Mouse (Mus musculus): ENCODE data around the gene N4bp1. TPM values are rescaled to one million over a fixed set of nuclear protein-coding genes. Genes with fewer than 3 reads are reported as not detected.

Gene N4bp1
- polyA plus RNA-seq, 1 experiment from 2014 or later, result 11.3 TPM

DNA sequence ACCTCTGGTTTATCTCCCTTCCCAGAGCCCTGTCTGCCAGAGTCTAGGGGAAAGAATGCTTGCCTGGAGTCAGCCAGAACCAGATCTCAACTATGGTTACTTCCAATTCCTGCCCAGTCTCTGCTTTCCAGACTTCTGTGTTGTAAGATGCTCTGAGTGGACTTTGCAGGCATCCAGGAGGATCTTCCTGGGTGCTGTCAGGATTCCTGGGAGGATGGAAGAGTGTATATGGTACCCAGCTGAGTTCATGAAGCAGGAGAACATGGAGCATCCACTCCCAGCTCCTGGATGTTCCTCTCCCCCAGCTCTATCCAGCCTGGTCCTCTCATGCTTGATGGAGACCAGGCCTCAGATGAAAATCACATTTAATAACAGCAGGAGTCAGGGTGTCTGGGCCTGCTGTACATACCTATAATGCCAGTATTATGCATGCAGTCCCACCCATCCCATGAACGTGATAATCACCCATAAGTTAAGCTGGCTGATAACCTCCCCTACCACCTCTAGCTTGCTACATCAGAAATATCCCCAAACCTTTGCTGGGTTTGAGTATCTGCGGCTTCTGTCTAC is 64.8 kb downstream of the N4bp1 start:
- no peaks in the 10 kb centered on the region for H3K4me1 ChIP-seq (replicated peaks; ENCODE audit: control insufficient read depth, insufficient read depth, low read length)
- H3K36me3 ChIP-seq (ENCODE audit: control insufficient read depth, insufficient read depth, low read length), result no peaks in the 10 kb centered on the region
- H3K27ac ChIP-seq (ENCODE audit: low read depth, low read length), result no peak overlapping the region
- no peak overlapping the region for H3K9ac ChIP-seq (ENCODE audit: low read length)
- H3K27me3 ChIP-seq (ENCODE audit: control insufficient read depth, insufficient read depth, low read length), result no peaks in the 10 kb centered on the region
- no peak overlapping the region for H3K4me2 ChIP-seq (ENCODE audit: low read depth, low read length, severe bottlenecking)
- DNase-seq (ENCODE audit: low spot score), result no peak
- H3K4me3 ChIP-seq (ENCODE audit: low read depth, low read length), result no peak overlapping the region
- no peaks in the 10 kb centered on the region for H3K9me3 ChIP-seq (ENCODE audit: control insufficient read depth, low read length)
- ATAC-seq (replicated peaks; ENCODE audit: low FRiP score), result no peak
- WGBS, result 71% methylated on average over 2 of the region's 2 CpGs

DNA sequence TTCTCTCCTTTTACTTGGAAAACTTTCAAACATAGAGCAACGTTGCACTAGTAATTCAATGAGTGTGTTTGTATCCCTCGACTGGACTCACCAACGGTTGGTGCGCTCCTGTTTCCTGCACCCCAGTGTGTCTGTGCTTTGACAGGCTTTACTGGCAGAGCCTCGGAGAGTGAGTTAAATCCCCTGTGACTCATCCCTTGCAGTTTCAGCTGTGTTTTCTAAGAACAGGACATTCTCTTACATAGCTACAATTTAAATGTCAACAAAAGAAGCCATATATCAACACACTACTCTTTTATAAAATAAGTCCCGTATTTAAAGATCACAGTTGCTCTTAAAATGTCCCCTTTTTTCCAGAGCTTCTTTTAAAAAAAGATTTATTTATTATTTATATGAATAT is 65.6 kb downstream of the N4bp1 start:
- 63% methylated on average over 6 of the region's 6 CpGs for WGBS
- no peak overlapping the region for H3K27ac ChIP-seq (ENCODE audit: low read depth, low read length)
- no peaks in the 10 kb centered on the region for H3K36me3 ChIP-seq (ENCODE audit: control insufficient read depth, insufficient read depth, low read length)
- H3K9me3 ChIP-seq (ENCODE audit: control insufficient read depth, low read length), result no peaks in the 10 kb centered on the region
- H3K27me3 ChIP-seq (ENCODE audit: control insufficient read depth, insufficient read depth, low read length), result no peaks in the 10 kb centered on the region
- H3K4me1 ChIP-seq (replicated peaks; ENCODE audit: control insufficient read depth, insufficient read depth, low read length), result no peaks in the 10 kb centered on the region
- ATAC-seq (replicated peaks; ENCODE audit: low FRiP score) (no peak), DNase-seq (ENCODE audit: low spot score) (no peak)
- H3K4me3 ChIP-seq (ENCODE audit: low read depth, low read length), result no peak overlapping the region
- H3K9ac ChIP-seq (ENCODE audit: low read length), result no peak overlapping the region
- H3K4me2 ChIP-seq (ENCODE audit: low read depth, low read length, severe bottlenecking), result no peak overlapping the region

DNA sequence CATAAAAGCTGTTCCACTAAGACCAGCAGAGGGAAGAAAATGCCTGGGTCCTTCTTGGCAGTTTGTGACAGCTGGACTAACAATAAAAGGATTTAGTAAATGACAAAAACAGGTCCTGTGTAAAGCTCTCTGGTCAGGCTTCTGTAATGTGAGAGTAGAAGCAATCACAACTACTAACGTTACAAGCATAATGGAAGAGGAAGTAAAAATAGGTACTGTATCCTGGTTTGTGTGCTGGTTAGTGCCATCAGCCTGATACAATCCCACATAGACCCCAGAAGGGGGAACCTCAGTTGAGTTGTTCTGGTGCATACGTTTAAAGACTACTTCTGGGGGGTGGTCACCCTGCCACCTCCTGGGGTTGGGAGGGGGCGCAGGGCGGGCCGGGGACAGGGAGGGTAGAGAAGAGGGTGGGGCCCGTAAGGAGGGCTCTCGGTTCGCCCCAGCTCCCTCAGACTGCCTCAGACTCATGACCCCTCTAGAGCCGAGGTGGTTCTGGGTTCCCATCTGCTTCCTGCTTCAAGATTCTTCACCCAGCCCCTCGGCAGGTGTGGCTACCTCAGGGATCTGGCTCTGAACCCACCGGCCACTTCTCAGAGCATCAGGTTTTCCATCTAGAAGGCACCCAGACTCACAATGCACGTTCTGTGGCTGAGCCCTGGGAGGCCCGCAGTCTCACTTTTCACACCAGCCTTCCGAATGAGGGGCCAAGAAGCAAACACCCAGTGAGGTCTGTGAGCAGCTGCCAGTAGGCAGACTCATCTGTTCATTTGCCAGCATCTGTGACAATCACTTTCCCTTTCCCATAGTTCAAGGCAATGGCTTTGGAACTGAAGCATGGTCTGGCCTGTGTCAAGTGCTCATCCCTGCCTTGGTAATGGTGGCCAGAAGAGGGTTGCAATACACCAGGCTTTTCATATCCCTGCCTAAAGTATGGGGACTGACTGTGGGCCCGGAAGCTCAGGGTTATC is 75.8 kb downstream of the N4bp1 start:
- Histone ChIP-seq H3K4me1 (replicated peaks; ENCODE audit: control insufficient read depth, insufficient read depth, low read length) (no peaks in the 10 kb centered on the region), H3K4me2 (ENCODE audit: low read depth, low read length, severe bottlenecking) (no peak overlapping the region), H3K27ac (ENCODE audit: low read depth, low read length) (no peak overlapping the region), H3K4me3 (ENCODE audit: low read depth, low read length) (no peak overlapping the region), H3K27me3 (ENCODE audit: control insufficient read depth, insufficient read depth, low read length) (no peaks in the 10 kb centered on the region), H3K36me3 (ENCODE audit: control insufficient read depth, insufficient read depth, low read length) (no peaks in the 10 kb centered on the region), H3K9ac (ENCODE audit: low read length) (no peak overlapping the region), H3K9me3 (ENCODE audit: control insufficient read depth, low read length) (no peaks in the 10 kb centered on the region)
- DNase-seq (ENCODE audit: low spot score) (no peak), ATAC-seq (replicated peaks; ENCODE audit: low FRiP score) (no peak)
- 84% methylated on average over 15 of the region's 15 CpGs for WGBS

DNA sequence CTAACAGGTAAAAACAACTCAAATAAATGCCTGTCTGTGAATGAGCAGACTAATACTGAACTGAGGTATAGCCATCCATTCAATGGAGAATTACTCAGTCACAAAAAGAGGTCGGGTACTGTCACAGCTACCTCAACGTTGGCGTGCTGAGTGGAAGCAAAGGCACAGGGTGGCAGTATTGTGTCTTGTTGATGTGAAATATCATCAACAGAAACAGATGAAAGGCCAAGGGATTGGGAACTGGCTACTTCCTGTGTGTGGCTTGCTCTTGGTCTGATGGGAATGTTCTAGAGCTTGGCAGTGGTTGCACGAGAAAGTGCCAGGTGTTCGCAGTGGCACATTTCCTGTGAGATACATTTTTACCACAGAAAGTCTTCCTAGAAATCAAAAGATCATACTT is 76.8 kb downstream of the N4bp1 start:
- Histone ChIP-seq H3K36me3 (ENCODE audit: control insufficient read depth, insufficient read depth, low read length) (no peaks in the 10 kb centered on the region), H3K4me1 (replicated peaks; ENCODE audit: control insufficient read depth, insufficient read depth, low read length) (no peaks in the 10 kb centered on the region), H3K9ac (ENCODE audit: low read length) (no peak overlapping the region), H3K4me3 (ENCODE audit: low read depth, low read length) (no peak overlapping the region), H3K27me3 (ENCODE audit: control insufficient read depth, insufficient read depth, low read length) (no peaks in the 10 kb centered on the region), H3K4me2 (ENCODE audit: low read depth, low read length, severe bottlenecking) (no peak overlapping the region), H3K27ac (ENCODE audit: low read depth, low read length) (no peak overlapping the region), H3K9me3 (ENCODE audit: control insufficient read depth, low read length) (no peaks in the 10 kb centered on the region)
- 86% methylated on average over 5 of the region's 5 CpGs for WGBS
- no peak for DNase-seq (ENCODE audit: low spot score)
- ATAC-seq (replicated peaks; ENCODE audit: low FRiP score), result no peak

DNA sequence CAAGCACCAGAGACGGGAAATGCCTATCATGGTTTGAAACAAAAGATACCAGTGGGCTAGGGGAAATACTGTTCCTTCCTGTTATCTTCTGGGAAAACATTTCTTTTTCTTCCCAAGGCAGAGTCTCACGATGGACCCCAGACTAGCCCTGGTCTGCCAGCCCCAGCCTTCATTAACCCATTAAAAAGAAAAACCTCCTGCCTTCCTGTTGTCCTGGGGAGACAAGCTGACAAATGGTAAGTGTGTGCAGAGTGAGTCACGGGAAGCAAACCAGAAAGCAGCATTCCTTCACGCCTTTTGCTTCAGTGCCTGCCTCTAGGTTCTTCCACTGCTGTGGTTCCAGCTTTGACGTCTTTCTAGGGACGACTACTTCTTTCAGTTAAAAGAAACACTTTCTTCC is 83.1 kb downstream of the N4bp1 start:
- no peak for ATAC-seq (replicated peaks; ENCODE audit: low FRiP score)
- no peak overlapping the region for H3K4me3 ChIP-seq (ENCODE audit: low read depth, low read length)
- WGBS, result 65% methylated on average over 6 of the region's 6 CpGs

DNA sequence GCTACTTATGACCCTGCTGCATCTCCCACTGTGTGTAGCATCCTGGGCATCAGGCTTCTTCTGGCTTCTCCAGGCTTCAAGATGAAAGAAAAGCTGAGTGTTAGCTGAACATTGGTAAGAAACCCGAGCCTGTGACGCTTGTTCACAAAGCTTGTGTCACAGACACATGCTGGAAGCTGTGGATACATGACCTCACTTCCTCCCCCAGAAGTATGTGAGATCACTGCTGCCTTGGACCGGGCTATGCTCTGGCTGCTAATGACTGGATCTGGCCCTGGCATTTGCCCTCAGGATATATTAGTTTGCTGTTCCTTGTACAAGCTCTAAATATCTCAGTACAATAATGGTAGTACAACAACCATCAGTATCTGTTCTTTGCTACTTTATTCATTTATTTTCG is 84.1 kb downstream of the N4bp1 start:
- DNase-seq (ENCODE audit: low spot score) (no peak), ATAC-seq (replicated peaks; ENCODE audit: low FRiP score) (no peak)
- WGBS, result 67% methylated on average over 4 of the region's 4 CpGs
- Histone ChIP-seq H3K9me3 (ENCODE audit: control insufficient read depth, low read length) (no peaks in the 10 kb centered on the region), H3K4me3 (ENCODE audit: low read depth, low read length) (no peak overlapping the region), H3K36me3 (ENCODE audit: control insufficient read depth, insufficient read depth, low read length) (no peaks in the 10 kb centered on the region), H3K4me1 (replicated peaks; ENCODE audit: control insufficient read depth, insufficient read depth, low read length) (no peaks in the 10 kb centered on the region), H3K9ac (ENCODE audit: low read length) (no peak overlapping the region), H3K4me2 (ENCODE audit: low read depth, low read length, severe bottlenecking) (no peak overlapping the region), H3K27ac (ENCODE audit: low read depth, low read length) (no peak overlapping the region), H3K27me3 (ENCODE audit: control insufficient read depth, insufficient read depth, low read length) (no peaks in the 10 kb centered on the region)

More for the DNA sequence above, 83.1 kb downstream of the N4bp1 start:
- Histone ChIP-seq H3K4me2 (ENCODE audit: low read depth, low read length, severe bottlenecking) (no peak overlapping the region), H3K27me3 (ENCODE audit: control insufficient read depth, insufficient read depth, low read length) (no peaks in the 10 kb centered on the region), H3K4me1 (replicated peaks; ENCODE audit: control insufficient read depth, insufficient read depth, low read length) (no peaks in the 10 kb centered on the region), H3K9ac (ENCODE audit: low read length) (no peak overlapping the region), H3K27ac (ENCODE audit: low read depth, low read length) (no peak overlapping the region), H3K36me3 (ENCODE audit: control insufficient read depth, insufficient read depth, low read length) (no peaks in the 10 kb centered on the region), H3K9me3 (ENCODE audit: control insufficient read depth, low read length) (no peaks in the 10 kb centered on the region)
- DNase-seq (ENCODE audit: low spot score), result no peak

DNA sequence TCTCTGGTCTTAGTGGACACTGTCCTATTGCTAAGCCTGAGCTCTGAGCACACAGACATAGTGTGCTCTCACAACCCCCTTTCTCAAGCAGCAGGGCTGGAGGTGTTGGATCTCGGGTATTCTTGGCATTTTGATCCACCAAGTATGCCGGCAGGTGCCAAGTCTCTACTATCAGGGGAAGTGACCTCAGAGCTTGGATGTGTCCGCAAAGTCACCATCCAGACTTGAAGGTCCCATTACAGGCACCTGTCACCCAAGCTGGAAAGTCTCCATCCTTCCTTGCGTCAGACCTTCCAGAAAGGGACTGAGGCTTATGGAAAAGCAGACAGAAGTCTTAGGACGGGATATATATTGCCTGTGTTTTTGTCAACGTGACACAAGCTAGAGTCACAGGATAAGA is 86.9 kb downstream of the N4bp1 start:
- 90% methylated on average over 6 of the region's 6 CpGs for WGBS
- no peak overlapping the region for H3K4me2 ChIP-seq (ENCODE audit: low read depth, low read length, severe bottlenecking)
- H3K9ac ChIP-seq (ENCODE audit: low read length), result no peak overlapping the region
- no peak overlapping the region for H3K27ac ChIP-seq (ENCODE audit: low read depth, low read length)
- H3K27me3 ChIP-seq (ENCODE audit: control insufficient read depth, insufficient read depth, low read length), result no peaks in the 10 kb centered on the region
- no peaks in the 10 kb centered on the region for H3K9me3 ChIP-seq (ENCODE audit: control insufficient read depth, low read length)
- no peaks in the 10 kb centered on the region for H3K4me1 ChIP-seq (replicated peaks; ENCODE audit: control insufficient read depth, insufficient read depth, low read length)
- no peaks in the 10 kb centered on the region for H3K36me3 ChIP-seq (ENCODE audit: control insufficient read depth, insufficient read depth, low read length)
- no peak for ATAC-seq (replicated peaks; ENCODE audit: low FRiP score)
- no peak overlapping the region for H3K4me3 ChIP-seq (ENCODE audit: low read depth, low read length)
- DNase-seq (ENCODE audit: low spot score), result no peak

DNA sequence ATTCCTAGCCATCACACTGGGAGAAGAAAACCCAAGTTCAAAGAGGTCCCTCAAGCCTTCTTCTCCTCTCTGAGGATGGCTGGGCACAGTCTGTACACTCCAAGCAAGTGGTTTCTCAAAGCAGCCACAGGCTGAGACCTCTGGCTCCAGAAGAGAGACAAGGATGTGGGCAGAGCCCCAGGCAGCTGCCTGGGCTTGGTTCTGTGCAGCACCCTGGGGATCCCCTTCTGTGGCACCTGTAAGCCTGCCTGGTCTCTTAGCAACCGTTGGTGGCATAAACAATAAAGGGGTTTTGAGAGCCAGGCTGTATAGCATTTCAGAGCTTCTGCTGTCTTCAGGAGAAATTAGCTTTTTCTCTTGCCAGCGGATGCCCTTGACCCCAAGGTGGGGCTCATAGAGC is 87.4 kb downstream of the N4bp1 start:
- no peaks in the 10 kb centered on the region for H3K27me3 ChIP-seq (ENCODE audit: control insufficient read depth, insufficient read depth, low read length)
- H3K4me2 ChIP-seq (ENCODE audit: low read depth, low read length, severe bottlenecking), result no peak overlapping the region
- no peak overlapping the region for H3K9ac ChIP-seq (ENCODE audit: low read length)
- no peaks in the 10 kb centered on the region for H3K4me1 ChIP-seq (replicated peaks; ENCODE audit: control insufficient read depth, insufficient read depth, low read length)
- H3K4me3 ChIP-seq (ENCODE audit: low read depth, low read length), result no peak overlapping the region
- WGBS, result 70% methylated on average over 2 of the region's 2 CpGs
- DNase-seq (ENCODE audit: low spot score) (no peak), ATAC-seq (replicated peaks; ENCODE audit: low FRiP score) (no peak)
- no peaks in the 10 kb centered on the region for H3K9me3 ChIP-seq (ENCODE audit: control insufficient read depth, low read length)
- no peaks in the 10 kb centered on the region for H3K36me3 ChIP-seq (ENCODE audit: control insufficient read depth, insufficient read depth, low read length)
- H3K27ac ChIP-seq (ENCODE audit: low read depth, low read length), result no peak overlapping the region

DNA sequence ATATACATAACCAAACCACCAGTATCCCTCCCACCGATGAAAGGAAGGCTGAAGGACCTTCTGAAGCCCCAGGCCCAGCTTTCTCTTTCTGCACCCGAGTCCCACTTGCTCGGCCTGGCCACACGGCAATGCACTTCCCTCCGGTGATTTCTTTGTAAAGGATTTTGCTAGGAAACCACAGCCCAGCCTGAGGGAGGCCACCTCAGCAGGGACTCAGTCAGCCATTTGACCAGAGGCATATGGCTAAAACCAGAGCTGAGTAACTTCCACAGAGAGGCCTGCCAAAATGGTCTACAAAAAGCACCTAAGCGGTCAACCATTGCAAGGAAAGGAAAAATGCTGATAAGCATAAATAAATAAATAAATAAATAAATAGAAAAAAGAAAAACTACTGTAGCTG is 90.3 kb downstream of the N4bp1 start:
- no peaks in the 10 kb centered on the region for H3K36me3 ChIP-seq (ENCODE audit: control insufficient read depth, insufficient read depth, low read length)
- no peak overlapping the region for H3K27ac ChIP-seq (ENCODE audit: low read depth, low read length)
- WGBS, result 52% methylated on average over 6 of the region's 6 CpGs

More for the DNA sequence above, 90.3 kb downstream of the N4bp1 start:
- Histone ChIP-seq H3K9me3 (ENCODE audit: control insufficient read depth, low read length) (no peaks in the 10 kb centered on the region), H3K9ac (ENCODE audit: low read length) (no peak overlapping the region), H3K4me1 (replicated peaks; ENCODE audit: control insufficient read depth, insufficient read depth, low read length) (no peaks in the 10 kb centered on the region), H3K27me3 (ENCODE audit: control insufficient read depth, insufficient read depth, low read length) (no peaks in the 10 kb centered on the region), H3K4me2 (ENCODE audit: low read depth, low read length, severe bottlenecking) (no peak overlapping the region), H3K4me3 (ENCODE audit: low read depth, low read length) (no peak overlapping the region)
- ATAC-seq (replicated peaks; ENCODE audit: low FRiP score) (no peak), DNase-seq (ENCODE audit: low spot score) (no peak)

Measured in forebrain, embryonic 11.5 days (tissue).